Mouse (Mus musculus) c-Kit-negative CD71-positive TER-119-positive erythroid progenitor cells, embryonic 14.5 days (primary cell): ENCODE measurements around the gene Hist2h3c2.
"Not testable (repeated sequence)": the region's sequence is repeated elsewhere in the genome, so short reads cannot be mapped to it uniquely, and the experiment has no call there.

ENCODE experiments used
- DNase-seq: peaks from one replicate; pipeline ENCODE4 v3.0.0-alpha.2; 2013; ENCODE audit warnings: low read depth, low spot score

Hist2h3c2 gene

DNA sequence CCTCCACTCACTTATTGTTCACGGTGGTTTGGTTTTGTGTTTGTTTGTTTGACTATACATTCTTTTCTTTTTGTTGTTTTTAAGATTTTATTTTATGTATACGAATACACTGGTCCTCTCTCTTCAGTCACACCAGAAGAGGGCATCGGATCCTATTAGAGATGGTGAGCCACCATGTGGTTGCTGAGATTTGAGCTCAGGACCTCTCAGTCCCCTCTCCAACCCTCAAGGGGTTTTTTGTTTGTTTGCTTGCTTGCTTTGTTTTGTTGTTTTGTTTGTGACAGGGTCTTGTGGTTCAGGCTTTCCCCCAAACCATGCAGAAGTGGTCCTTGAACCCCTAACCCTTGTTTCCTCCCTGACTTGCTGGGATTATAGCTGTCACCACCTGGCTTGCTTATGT, 22.7 kb upstream of the Hist2h3c2 start:
- no peak for DNase-seq

DNA sequence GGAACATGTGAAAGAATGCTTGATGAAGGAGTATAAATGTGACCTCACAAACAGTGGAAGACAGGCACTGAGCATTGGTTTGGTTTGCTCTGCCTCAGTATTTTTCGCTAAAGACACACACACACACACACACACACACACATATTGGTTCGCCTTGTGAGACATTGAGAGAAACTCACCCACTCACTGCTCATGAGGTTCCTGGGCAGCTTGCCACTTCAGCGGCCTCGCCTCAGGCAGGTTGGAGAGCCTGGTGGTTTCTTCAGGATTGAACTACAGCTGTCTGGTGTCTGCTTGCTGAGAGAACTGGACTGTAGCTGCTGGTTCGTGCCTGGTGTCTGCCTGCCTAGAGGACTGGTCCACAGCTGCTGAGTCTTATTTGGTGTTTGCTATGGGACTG, 21.3 kb upstream of the Hist2h3c2 start:
- DNase-seq = no peak

DNA sequence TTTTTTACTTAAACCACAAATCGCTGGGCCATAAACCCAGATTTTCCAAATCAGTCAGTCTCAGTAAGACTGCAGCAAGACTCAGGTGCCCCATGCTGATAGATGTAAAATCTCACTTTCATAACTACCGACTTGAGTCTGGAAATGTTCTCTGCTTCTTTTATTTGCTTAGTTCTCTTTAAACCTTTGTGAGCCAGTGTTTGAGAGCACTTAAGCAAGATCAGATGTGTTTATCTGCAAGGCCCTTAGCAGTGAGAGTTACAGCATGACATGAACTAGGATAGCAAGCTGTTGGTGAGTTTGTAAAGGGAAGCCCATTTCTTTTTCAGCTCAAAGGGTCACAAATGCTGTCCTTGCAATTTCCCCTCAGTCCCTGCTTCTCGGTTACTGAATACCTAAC, 18.3 kb upstream of the Hist2h3c2 start:
- DNase-seq = no peak

DNA sequence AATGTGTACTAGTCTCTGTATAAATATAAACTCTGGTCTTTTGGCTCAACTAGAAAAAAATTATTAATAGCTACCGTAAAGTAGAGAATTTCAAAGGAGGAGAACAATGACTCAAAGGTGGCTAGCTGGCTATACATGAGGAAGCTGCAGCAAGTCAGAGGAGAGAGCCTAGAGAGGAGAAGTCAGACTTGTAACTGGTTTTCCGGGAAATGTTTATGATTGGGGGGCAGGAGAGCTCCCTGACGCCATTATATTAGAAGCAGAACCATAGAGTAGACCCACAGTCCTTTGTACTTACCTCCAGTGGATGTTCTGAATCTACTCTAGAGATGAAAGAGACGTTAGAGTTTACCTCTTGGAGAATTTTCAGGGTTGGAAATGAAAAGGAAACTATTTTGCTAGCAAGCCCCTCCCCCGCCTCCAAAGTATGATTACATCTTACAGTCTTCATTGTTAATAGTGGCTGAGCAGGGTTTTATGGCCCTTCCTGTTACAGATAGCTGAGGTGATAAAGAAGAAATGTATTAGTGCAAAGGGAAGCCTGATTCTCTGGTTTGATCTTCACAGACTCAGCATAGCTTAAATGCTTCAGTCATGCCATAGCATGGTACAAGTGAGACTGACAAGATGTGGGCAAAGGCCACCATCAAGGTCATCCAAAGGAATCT, 17.1 kb upstream of the Hist2h3c2 start:
- no peak for DNase-seq

DNA sequence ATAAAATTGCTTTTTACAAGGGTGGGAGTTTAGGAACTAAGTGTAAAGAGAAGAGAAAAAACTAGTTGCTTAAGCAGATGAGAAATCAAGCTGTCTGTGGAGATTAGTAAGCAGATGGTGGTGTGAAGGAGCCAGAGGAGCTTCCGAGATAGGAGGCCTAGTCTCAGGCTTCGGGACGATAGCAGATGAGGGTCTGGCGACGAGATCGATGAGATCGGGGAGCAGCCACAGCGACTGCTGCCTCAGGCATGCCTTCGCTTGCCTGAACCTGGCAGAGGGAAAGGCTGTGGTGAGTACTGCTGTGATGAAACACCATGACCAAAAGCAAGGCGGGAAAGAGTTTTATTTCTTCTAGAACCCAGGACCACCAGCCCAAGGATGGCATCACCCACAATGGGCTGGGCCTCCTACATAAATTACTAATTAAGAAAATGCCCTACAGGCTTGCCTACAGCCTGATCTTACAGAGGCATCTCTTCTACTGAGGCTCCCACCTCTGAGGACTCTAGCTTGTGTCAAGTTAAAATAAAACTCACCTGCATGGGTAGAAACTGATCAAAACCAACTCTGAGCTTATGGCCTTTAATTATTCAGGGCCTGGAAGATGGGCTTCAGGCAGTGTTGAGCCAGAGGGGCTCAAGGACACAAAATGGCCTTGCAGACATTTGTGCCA, 15.9 kb upstream of the Hist2h3c2 start:
- DNase-seq = no peak

DNA sequence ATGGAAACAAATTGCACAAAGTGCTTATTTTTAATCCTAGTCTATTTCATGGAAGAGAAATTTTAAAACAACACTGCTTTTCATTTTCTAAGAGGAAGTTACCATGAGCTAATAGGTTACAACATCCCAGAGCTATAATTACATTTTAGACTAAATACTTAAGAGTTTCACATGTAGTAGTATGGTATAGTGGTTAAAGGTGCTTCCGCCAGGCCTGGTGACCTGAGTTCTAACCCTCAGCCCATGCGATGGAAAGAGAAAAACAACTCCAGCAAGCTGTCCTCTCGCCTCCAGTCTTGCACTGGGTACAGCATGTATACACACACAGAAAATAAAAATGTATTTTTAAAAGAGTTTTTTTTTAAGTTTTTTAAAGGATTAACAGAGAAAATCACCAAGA, 12.9 kb upstream of the Hist2h3c2 start:
- DNase-seq = no peak

DNA sequence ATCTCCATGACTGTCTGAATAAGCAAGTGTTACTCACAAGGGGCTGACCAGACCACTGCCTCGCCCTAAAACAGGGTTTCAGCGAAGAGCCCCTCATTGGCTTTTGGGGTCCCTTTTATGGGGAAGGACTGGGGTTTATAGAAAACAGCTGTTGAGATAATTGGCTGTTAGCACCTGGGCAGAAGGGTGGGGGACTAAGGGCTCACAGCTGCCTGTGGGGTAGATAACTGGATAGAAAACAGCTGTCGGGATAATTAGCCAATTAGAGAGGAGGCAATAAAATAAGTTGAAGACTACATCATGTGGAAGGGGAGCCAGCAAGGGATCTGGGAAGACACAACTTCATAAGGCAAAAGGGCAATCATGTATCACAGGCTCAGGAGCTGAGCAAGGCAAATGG, 12.0 kb upstream of the Hist2h3c2 start:
- DNase-seq = no peak

DNA sequence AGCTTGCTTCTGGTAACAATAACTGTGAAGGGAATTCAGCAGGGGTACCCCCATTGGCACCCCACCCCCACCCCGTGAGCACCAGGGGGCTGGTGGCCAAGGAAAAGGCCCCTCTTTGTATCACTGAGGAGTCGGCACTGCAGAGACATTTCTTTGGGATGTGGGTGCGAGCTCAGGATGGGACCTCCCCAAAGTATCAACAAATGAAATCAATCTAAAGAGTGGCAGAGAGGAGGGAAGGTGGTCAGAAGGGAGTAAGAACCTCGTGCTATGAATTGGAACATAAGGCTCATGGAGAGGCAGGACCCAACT, 10.1 kb upstream of the Hist2h3c2 start:
- no peak for DNase-seq

DNA sequence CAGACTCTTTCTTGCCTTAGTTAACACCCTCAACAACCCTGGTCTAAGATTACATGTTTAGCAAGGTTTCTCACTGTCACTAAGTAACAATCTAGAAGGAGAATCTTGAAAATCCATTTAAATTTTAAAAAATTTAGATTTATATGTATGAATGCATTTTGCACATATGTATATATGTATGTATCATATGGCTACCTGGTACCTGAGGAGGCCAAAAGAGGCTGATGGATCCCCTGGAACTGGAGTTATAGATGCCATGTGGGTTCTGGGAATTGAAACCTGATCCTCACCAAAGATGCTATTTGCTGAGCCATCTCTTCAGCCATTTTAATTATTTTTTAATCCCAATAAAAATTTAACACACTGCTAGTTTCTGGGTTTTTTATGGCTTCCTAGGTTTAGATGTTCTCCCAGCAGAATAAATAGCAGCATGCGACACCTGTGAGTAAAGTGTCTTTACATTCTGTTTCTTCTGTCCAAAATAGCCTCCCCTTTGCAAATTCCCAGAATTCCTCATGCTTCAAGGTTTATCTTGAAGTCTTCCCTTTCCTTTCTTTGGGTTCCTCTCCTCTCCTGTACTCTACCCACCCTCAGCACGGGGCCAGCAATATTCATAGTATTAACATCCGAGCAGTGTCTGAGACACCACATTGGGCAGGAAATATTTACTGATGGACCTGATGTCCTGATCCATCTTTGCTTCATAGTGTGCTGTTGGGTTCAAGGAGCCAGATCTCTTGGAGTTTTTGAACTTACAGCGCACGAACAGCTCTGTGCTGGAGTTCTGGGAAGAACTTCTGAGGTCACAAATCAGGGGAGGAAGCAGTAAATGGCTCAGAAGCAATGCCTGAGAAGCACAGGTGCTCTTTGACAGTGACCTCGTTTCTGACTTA, 9.5 kb upstream of the Hist2h3c2 start:
- no peak for DNase-seq

DNA sequence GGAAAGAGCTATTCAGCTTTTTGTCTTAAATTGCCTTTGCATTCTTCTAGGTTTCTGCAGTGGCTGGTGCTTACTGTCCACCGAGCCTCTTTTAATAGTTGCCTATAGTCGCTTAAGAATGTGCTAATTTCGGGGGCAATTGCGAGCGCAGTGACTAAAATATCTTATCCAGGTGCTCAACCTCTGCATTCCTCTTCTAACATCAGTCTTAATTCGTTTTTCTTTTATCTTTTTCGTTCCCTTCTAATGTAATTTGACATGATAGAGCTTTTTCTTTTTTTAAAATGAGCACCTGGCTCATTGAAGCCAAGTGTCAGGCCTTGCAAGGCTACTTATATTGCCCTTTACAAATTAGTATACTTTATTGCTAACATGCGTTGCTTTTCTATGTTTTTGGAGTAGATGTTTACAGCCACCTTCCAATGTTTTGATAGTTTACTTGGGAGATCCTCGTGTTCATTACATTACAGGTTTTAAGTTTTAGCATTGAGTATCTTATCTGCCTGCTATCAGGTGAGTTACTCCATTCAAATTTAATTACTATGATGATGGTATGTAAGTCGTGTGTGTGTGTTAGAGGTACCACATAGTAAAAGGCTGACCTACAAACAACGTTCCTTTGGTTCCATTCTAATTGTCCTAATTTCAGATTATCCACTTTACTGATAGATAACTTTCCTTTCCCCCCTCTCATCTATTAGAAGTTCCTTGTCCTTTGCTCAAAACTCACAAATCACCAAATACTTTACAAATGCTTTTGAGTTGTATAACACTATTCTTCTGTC, 8.6 kb upstream of the Hist2h3c2 start:
- no peak for DNase-seq

DNA sequence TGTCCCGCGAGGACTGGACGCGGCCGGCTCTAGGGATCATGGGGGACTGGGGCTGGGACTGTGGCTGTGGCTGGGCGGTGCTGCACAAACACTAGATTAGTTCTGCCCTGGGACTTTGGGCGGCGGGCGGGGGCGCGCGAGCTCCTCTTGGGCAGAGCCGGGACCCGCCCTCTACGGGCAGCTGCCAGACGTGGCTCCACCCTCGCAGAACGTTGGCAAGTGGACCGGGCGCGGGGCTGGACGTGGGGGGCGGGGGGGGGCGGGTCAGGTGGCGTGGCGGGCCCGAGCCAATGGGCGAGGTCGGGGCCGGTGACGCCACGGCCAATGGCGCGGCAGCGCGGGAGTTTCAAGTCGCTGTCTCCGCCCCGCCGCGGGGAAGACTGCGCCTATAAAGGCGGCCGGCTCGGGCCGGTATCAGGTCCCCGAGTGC, 7.5 kb upstream of the Hist2h3c2 start, which contains the start of gene Hist2h3c1:
Gene Hist2h3c1, plus strand, starts transcription at position 259 of the 430 bp plus-strand sequence.
- not testable (repeated sequence) for DNase-seq

DNA sequence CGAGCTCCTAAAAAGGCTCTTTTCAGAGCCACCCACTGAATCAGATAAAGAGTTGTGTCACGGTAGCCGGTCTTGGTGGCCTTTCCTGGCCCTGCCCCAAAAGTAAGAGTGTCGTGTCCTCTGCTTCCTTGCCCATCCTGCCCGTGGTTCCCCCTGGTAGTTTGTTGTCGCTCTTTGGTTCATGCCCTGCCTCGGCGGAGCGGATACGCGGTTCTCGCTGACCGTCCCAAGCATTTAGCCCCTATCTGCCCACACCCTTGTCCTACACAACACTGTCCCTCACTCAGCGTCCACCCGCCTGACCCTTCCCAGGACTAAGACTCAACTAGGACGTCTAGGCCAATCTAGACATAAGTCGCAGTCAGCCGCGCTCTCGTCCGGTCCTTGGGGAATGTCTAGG, 7.1 kb upstream of the Hist2h3c2 start:
- not testable (repeated sequence) for DNase-seq

DNA sequence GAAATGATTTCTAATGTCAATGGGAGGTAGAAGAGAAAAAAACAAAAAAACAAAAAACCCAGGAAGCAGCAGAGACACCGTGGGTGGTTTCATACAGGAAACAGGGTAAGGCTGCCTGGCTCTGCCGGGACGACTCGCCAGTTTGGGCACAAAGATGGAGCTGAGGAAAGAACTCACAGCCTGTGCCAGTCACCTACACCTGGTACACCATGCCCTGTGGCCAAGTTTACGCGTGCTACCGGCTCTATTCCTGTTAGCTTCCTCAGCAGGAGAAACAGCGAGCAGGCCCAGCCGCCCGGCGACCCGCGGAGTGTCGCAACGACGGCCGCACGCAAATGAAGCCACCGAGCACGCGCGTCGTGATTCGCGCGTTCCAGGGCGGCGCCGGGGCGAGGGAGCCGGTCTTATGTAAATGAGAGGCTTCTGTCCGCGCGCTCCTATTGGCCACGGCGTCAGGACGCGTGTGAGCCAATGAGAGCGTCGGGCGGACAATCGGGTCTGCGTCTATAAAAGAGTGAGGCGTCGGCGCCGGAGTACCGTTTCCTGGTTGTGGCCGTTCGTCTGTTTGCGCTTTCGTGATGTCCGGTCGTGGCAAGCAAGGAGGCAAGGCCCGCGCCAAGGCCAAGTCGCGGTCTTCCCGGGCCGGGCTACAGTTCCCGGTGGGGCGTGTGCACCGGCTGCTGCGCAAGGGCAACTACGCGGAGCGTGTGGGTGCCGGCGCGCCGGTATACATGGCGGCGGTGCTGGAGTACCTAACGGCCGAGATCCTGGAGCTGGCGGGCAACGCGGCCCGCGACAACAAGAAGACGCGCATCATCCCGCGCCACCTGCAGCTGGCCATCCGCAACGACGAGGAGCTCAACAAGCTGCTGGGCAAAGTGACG, 6.3 kb upstream of the Hist2h3c2 start, which contains the start of gene Hist2h2aa1:
Gene Hist2h2aa1, plus strand, starts transcription at position 495 of the 884 bp plus-strand sequence.
- DNase-seq = peak; percentile 62

DNA sequence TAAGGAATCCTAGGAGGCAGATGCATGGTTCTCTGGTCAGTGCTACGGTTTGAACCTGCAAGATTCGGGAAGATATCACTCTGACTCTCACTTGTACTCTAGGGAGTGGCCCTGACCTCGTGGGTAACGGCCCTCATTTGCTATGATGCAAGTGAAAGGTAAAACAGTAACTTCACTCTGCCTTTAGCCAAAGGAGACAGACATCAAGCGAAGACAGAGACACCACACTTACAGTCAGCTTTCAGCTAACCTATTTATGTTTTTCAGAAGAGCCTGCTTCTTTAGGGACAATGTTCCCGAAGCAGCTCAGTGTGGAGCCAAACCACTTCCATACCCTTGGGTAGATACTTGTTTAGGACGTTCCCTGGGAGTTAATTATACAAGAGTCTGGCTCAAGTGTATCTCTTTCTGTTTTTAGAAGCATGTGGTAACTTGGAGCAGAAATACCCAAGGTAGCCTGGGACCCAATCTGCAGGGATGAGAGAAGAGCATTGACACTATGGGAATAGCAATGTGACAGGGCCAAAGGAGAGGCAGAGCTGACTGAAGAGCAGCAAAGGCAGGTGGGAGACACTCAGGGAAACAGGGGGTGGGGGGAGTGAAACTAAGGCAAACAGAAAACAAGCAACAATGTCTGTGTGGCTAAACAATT, 5.1 kb upstream of the Hist2h3c2 start:
- DNase-seq = no peak

DNA sequence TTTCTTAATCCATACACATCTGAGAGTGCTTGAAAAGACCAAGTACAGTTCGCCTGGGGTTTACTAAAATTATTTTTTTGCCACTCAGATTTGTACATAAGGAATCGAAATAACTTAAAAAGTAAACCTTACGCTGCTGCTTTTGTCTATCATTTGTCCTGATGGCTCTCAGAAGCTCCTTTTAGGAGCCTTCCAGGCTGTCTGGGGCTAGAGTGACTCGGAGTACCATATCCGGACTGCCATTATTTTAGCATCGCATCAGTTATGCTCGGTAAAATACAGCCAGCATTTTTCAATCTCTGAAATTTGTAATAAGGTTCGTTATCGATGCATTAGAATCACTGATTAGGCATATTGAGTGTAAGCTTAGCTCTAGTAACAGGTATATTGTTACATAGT, 1.9 kb upstream of the Hist2h3c2 start:
- DNase-seq = no peak

DNA sequence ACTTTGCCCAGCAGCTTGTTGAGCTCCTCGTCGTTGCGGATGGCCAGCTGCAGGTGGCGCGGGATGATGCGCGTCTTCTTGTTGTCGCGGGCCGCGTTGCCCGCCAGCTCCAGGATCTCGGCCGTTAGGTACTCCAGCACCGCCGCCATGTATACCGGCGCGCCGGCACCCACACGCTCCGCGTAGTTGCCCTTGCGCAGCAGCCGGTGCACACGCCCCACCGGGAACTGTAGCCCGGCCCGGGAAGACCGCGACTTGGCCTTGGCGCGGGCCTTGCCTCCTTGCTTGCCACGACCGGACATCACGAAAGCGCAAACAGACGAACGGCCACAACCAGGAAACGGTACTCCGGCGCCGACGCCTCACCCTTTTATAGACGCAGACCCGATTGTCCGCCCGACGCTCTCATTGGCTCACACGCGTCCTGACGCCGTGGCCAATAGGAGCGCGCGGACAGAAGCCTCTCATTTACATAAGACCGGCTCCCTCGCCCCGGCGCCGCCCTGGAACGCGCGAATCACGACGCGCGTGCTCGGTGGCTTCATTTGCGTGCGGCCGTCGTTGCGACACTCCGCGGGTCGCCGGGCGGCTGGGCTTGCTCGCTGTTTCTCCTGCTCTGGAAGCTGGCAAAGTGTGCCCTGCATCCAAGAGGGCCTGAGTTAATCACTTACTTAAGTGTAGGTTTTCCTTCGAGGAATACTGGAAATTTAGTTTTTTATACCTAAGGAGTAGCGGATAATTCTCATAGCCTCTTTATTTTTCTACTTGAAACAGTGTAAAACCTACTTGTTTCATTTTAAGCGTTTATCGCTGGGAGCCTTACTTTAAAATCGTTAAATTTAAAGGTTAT, 1.2 kb upstream of the Hist2h3c2 start, which contains the start of gene Hist2h2aa2:
Gene Hist2h2aa2, minus strand, starts transcription at position 328 of the 850 bp plus-strand sequence.
- not testable (repeated sequence) for DNase-seq

DNA sequence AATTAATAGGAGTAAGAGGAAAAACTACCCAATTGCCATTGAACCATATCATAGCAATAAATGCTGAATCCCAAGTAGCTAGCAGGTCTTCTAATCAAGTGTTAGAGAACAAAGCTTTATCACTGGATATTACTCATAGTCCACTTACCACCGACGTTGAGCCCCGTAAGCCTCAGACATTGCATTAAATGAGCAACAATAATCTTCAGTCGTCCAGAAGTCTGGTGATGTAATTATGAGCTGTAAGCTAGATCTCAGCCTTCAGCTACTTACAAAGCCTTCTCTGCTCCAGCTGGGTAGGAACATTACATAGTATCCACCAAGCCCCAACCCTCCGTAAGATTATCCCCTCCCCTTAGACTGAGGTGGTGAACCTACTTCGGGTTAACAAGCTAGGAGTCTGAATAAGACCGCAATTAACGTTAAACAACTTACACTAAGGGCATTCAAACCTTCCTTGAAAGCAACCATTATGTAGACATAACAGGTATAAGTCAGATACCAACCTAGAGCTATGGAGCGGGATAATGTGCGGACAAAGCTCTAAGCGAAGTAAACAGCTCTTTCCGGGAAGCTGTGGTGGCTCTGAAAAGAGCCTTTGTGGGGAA, 919 bp downstream of the Hist2h3c2 start:
- peak; percentile 67 for DNase-seq

DNA sequence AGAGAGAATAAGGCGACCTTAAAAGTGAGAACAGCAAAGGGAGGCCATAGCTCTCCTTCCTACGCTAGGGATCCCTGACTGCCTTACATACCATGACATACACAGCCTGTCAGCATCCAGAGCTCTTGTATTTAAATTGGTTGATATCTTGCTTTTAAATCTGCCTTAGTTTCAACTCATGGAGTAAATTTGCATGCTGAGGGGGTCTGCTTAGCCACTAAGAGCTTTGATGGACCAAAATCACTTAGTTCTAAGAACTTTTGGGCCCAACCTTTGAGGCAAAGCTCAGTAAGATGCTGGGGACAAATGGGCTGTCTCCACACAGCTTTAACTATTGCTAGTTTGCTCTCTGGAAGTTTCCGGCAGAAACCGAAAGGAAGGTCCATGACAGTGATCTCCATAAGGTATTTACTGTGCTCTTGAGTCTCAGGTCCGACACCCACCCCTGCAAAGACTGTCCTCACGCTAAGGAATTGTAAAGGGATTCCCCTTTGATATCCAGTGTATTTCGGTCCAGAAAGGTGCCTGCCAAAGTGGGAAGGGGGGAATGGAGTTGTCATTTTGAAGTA, 1.5 kb downstream of the Hist2h3c2 start:
- no peak for DNase-seq
